Mouse (Mus musculus) small intestine, adult 2 months (tissue): ENCODE measurements around the gene Parvb.

Source experiments
- CTCF ChIP-seq: fragments of 200-500 bp; IDR thresholded peaks from 2 replicates; pipeline ENCODE4 v1.5.1; 2012; ENCODE audit warnings: low read depth, mild to moderate bottlenecking, control low read depth, inconsistent platforms, low read length, moderate library complexity, mixed read lengths; ENCODE audit not compliant: insufficient replicate concordance, insufficient read length; ENCODE audit errors: extremely low read depth
- POLR2A ChIP-seq: fragments of 200-500 bp; IDR thresholded peaks from 2 replicates; pipeline ENCODE4 v1.6.1; 2012; ENCODE audit warnings: low read depth, mild to moderate bottlenecking, control low read depth, inconsistent platforms, low read length, moderate library complexity

DNA sequence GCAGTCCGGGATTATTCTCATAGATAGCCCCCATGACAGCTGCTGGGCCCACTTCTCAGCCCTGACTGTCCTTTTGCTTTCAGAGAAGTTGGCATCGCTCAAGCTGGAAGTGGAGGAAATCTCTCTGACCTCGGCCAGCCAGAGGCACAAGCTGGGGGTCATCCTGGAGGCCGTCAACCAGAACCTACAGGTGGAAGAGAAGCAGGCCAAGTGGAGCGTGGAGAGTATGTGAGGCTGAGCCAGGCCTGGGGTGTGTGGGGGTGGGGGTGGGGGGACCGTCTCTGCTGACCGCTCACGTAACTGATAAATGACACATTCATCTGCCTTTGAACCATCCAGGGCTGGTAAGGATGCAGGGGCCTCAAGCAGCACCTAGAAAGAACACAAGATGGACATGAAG lies 98.1 kb downstream of the Parvb start:
- no peak for TF ChIP-seq CTCF
- no peak for TF ChIP-seq POLR2A
